Mouse (Mus musculus) kidney, adult 10 weeks (tissue): ENCODE results near the gene Olfr263. TPM values are rescaled to one million over a fixed set of nuclear protein-coding genes. Genes with fewer than 3 reads are reported as not detected.

Experiments used
- polyA plus RNA-seq: library from polyadenylated mRNA; stranded (reverse); fragments of 350-450 nt; fragmentation: Illumina TruSeq; extraction: RNeasy Lipid Tissue Mini Kit (QIAGEN cat#74804); gene quantifications from one replicate; pipeline ENCODE4 v1.2.3, GENCODE M21; 2014; ENCODE audit warnings: low read depth, low replicate concordance

The Olfr263 gene
- polyA plus RNA-seq: not detected

DNA sequence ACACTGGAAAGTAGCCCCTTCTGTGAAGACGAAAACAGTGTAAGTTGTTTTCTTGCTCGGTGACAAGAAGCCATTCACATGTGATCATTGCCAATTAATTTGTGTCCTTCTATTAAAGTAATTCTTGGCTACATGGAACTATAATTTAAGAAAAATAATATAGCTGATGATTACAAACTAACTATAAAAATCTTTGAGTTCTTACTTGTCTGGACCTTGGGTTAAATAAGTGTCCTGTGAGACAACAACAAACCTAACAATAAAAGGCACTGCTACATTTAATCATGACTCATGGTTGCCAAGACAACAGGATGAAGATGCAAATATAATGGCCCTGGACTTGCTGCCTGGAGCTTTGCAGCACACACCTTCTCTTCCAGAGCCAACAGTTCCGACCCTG lies at the start of gene Olfr263:
Olfr263 (plus strand) TSS at position 301 of the 400 bp plus-strand sequence.

DNA sequence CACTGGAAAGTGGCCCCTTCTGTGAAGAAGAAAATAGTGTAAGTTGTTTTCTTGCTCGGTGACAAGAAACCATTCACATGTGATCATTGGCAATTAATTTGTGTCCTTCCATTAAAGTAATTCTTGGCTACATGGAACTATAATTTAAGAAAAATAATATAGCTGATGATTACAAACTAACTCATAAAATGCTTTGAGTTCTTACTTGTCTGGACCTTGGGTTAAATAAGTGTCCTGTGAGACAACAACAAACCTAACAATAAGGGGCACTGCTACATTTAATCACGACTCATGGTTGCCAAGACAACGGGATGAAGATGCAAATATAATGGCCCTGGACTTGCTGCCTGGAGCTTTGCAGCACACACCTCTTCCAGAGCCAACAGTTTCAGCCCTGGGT lies 18.3 kb upstream of the Olfr263 start, which contains the start of gene Olfr1369-ps1:
Olfr1369-ps1 (plus strand) TSS at position 301 of the 400 bp plus-strand sequence.

DNA sequence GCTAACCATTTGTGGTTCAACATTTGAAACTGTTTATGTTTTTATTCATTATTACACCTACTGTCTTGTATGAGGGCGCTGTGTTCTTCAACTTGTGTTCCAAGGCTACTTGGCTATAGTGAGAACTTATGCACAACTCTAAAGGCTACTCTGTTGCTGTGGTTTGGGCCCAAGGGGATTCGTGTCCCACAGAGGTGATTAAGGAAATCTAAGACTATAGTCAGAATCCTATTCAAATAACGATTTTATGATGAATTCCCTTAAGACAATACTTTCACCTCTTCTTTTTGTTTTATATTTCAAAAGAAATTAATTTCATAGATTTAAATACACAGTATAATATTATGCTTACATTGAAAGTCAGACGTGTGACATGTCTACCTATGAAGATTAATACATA lies 16.3 kb downstream of the Olfr263 start, which contains the start of gene Olfr1368:
Olfr1368 (minus strand) TSS at position 101 of the 400 bp plus-strand sequence.

DNA sequence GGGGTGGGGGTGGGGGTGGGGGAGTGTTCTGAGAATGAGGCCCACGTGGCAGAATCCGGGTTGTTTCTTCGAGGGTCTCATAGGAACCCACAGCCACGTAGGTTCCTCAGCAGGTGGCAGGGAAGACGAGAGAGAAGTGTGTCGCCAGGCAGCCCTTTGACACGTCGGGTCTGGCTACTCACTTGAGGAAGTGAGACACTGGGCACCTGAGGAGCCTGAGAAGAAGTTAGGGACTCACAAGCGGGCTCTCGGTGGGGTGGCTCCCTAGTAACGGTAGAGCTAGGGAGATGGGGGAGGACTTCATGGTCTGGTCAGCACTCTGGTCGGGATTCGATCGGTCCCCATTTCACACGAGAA lies 49.9 kb downstream of the Olfr263 start, which contains the start of gene Trim27:
Trim27 (plus strand) TSS at position 79 of the 357 bp plus-strand sequence.

Other genes starting within 250 kb of the Olfr263 start
- not detected for gene Olfr1370, start 54.7 kb upstream of the Olfr263 start, polyA plus RNA-seq
- gene Olfr1369-ps1, start 18.2 kb upstream of the Olfr263 start, polyA plus RNA-seq: not detected
- not detected for gene Olfr1368, start 16.2 kb downstream of the Olfr263 start, polyA plus RNA-seq
- gene Trim27, start 49.8 kb downstream of the Olfr263 start, polyA plus RNA-seq: 21.5 TPM
- gene Gpx5, start 163.1 kb downstream of the Olfr263 start, polyA plus RNA-seq: not detected
- 104 TPM for gene Gpx6, start 182.5 kb downstream of the Olfr263 start, polyA plus RNA-seq
- not detected for gene Olfr1367, start 217.3 kb downstream of the Olfr263 start, polyA plus RNA-seq
- 9.8 TPM for gene Zscan12, start 233.2 kb downstream of the Olfr263 start, polyA plus RNA-seq